Mouse (Mus musculus): ENCODE data around the gene Scrn1. TPM values are rescaled to one million over a fixed set of nuclear protein-coding genes. Genes with fewer than 3 reads are reported as not detected.

Scrn1 gene
- polyA plus RNA-seq, 1 experiment from 2014 or later = 123 TPM

- peak overlapping the region; percentile 56 for H3K4me3 ChIP-seq
- under 1% methylated on average over 20 of the region's 20 CpGs for WGBS
These were observed 26.7 kb upstream of the Scrn1 start for GRCm38 (mm10) chr6:54592938-54593535.

GRCm38 (mm10) chr6:54591778-54592177, 25.5 kb upstream of the Scrn1 start:
- Histone ChIP-seq H3K4me2 (peak overlapping the region; percentile 19; the same call in 1 of the 2 replicates), H3K4me3 (no peak overlapping the region), H3K27me3 (replicated peaks) (no peaks in the 10 kb centered on the region), H3K27ac (no peak overlapping the region), H3K9me3 (no peaks in the 10 kb centered on the region), H3K9ac (no peak overlapping the region), H3K4me1 (peaks cover 33% of the 10 kb centered on the region), H3K36me3 (replicated peaks) (no peaks in the 10 kb centered on the region)
- no peak for ATAC-seq (replicated peaks)
- 53% methylated on average over 6 of the region's 6 CpGs for WGBS

More at GRCm38 (mm10) chr6:54592938-54593535, 26.7 kb upstream of the Scrn1 start:
- Histone ChIP-seq H3K36me3 (replicated peaks) (no peaks in the 10 kb centered on the region), H3K4me1 (peaks cover 42% of the 10 kb centered on the region), H3K9me3 (no peaks in the 10 kb centered on the region), H3K9ac (peak overlapping the region; percentile 59), H3K27me3 (replicated peaks) (no peaks in the 10 kb centered on the region), H3K27ac (peak overlapping the region; percentile 74), H3K4me2 (peak overlapping the region; percentile 77)
- ATAC-seq (replicated peaks) = peak; percentile 93

GRCm38 (mm10) chr6:54590691-54591090, 24.4 kb upstream of the Scrn1 start:
- Histone ChIP-seq H3K4me3 (no peak overlapping the region), H3K36me3 (replicated peaks) (no peaks in the 10 kb centered on the region), H3K27ac (no peak overlapping the region), H3K9me3 (no peaks in the 10 kb centered on the region), H3K4me2 (no peak overlapping the region), H3K4me1 (peaks cover 22% of the 10 kb centered on the region), H3K27me3 (replicated peaks) (no peaks in the 10 kb centered on the region), H3K9ac (no peak overlapping the region)
- no peak for ATAC-seq (replicated peaks)
- 92% methylated on average over 2 of the region's 2 CpGs for WGBS

- H3K27ac ChIP-seq = no peak overlapping the region
- no peak overlapping the region for H3K4me3 ChIP-seq
- H3K9ac ChIP-seq = no peak overlapping the region
- WGBS = 40% methylated on average over 1 of the region's 1 CpGs
- H3K27me3 ChIP-seq (replicated peaks) = no peaks in the 10 kb centered on the region
- ATAC-seq (replicated peaks) = no peak
- H3K9me3 ChIP-seq = no peaks in the 10 kb centered on the region
- no peaks in the 10 kb centered on the region for H3K36me3 ChIP-seq (replicated peaks)
- H3K4me1 ChIP-seq = peaks cover 9% of the 10 kb centered on the region; the same call in 1 of the 2 replicates
- H3K4me2 ChIP-seq = no peak overlapping the region
These were observed 21.9 kb upstream of the Scrn1 start for GRCm38 (mm10) chr6:54588212-54588611.

- H3K4me1 ChIP-seq = peaks cover 7% of the 10 kb centered on the region; the same call in 1 of the 2 replicates
These were observed 21.4 kb upstream of the Scrn1 start for GRCm38 (mm10) chr6:54587683-54588082.

GRCm38 (mm10) chr6:54586911-54587310, 20.6 kb upstream of the Scrn1 start:
- H3K9me3 ChIP-seq = no peaks in the 10 kb centered on the region
- 69% methylated on average over 8 of the region's 8 CpGs for WGBS
- no peak for ATAC-seq (replicated peaks)
- no peak overlapping the region for H3K9ac ChIP-seq
- H3K27ac ChIP-seq = no peak overlapping the region
- no peaks in the 10 kb centered on the region for H3K36me3 ChIP-seq (replicated peaks)
- H3K4me1 ChIP-seq = peaks cover 2% of the 10 kb centered on the region; the same call in 1 of the 2 replicates
- H3K4me3 ChIP-seq = no peak overlapping the region
- H3K27me3 ChIP-seq (replicated peaks) = no peaks in the 10 kb centered on the region
- no peak overlapping the region for H3K4me2 ChIP-seq

More at GRCm38 (mm10) chr6:54587683-54588082, 21.4 kb upstream of the Scrn1 start:
- no peak overlapping the region for H3K4me3 ChIP-seq
- ATAC-seq (replicated peaks) = no peak
- 86% methylated on average over 4 of the region's 4 CpGs for WGBS
- no peak overlapping the region for H3K9ac ChIP-seq
- no peaks in the 10 kb centered on the region for H3K27me3 ChIP-seq (replicated peaks)
- H3K4me2 ChIP-seq = no peak overlapping the region
- no peaks in the 10 kb centered on the region for H3K36me3 ChIP-seq (replicated peaks)
- no peak overlapping the region for H3K27ac ChIP-seq
- H3K9me3 ChIP-seq = no peaks in the 10 kb centered on the region

- no peak overlapping the region for H3K9ac ChIP-seq
- WGBS = 16% methylated on average over 2 of the region's 2 CpGs
- no peaks in the 10 kb centered on the region for H3K36me3 ChIP-seq (replicated peaks)
- no peak overlapping the region for H3K27ac ChIP-seq
- ATAC-seq (replicated peaks) = no peak
- no peaks in the 10 kb centered on the region for H3K4me1 ChIP-seq
- no peak overlapping the region for H3K4me2 ChIP-seq
- no peaks in the 10 kb centered on the region for H3K9me3 ChIP-seq
- H3K27me3 ChIP-seq (replicated peaks) = no peaks in the 10 kb centered on the region
- H3K4me3 ChIP-seq = no peak overlapping the region
These were observed 19.9 kb upstream of the Scrn1 start for GRCm38 (mm10) chr6:54586175-54586574.

- H3K27ac ChIP-seq = no peak overlapping the region
- 15% methylated on average over 6 of the region's 6 CpGs for WGBS
- peaks cover 15% of the 10 kb centered on the region for H3K4me1 ChIP-seq
- H3K36me3 ChIP-seq (replicated peaks) = no peaks in the 10 kb centered on the region
- H3K4me3 ChIP-seq = no peak overlapping the region
- peak overlapping the region; percentile 14; the same call in 1 of the 2 replicates for H3K4me2 ChIP-seq
- no peaks in the 10 kb centered on the region for H3K9me3 ChIP-seq
- no peak overlapping the region for H3K9ac ChIP-seq
- 0 out of 2 replicates have a peak, but pooled peaks have one; percentile 41 for ATAC-seq (replicated peaks)
- H3K27me3 ChIP-seq (replicated peaks) = no peaks in the 10 kb centered on the region
These were observed 7.1 kb upstream of the Scrn1 start for GRCm38 (mm10) chr6:54573218-54573955.

- Histone ChIP-seq H3K9me3 (no peaks in the 10 kb centered on the region), H3K4me1 (peaks cover 31% of the 10 kb centered on the region), H3K9ac (no peak overlapping the region), H3K27ac (peak overlapping the region; percentile 66), H3K27me3 (replicated peaks) (no peaks in the 10 kb centered on the region), H3K4me2 (peak overlapping the region; percentile 28; the same call in 1 of the 2 replicates), H3K4me3 (no peak overlapping the region), H3K36me3 (replicated peaks) (no peaks in the 10 kb centered on the region)
- ATAC-seq (replicated peaks) = no peak
- 17% methylated on average over 7 of the region's 7 CpGs for WGBS
These were observed 3.5 kb upstream of the Scrn1 start for GRCm38 (mm10) chr6:54569776-54570175.

GRCm38 (mm10) chr6:54566546-54566919, 244 bp upstream of the Scrn1 start:
- no peaks in the 10 kb centered on the region for H3K9me3 ChIP-seq
- 4% methylated on average over 6 of the region's 6 CpGs for WGBS
- H3K9ac ChIP-seq = peak overlapping the region; percentile 80
- H3K4me1 ChIP-seq = peaks cover 45% of the 10 kb centered on the region
- peak overlapping the region; percentile 70 for H3K4me3 ChIP-seq
- ATAC-seq (replicated peaks) = no peak; the same call in 1 of the 2 replicates
- H3K4me2 ChIP-seq = peak overlapping the region; percentile 56
- no peaks in the 10 kb centered on the region for H3K36me3 ChIP-seq (replicated peaks)
- H3K27ac ChIP-seq = peak overlapping the region; percentile 94
- no peaks in the 10 kb centered on the region for H3K27me3 ChIP-seq (replicated peaks)

- H3K27me3 ChIP-seq (replicated peaks) = no peaks in the 10 kb centered on the region
- no peaks in the 10 kb centered on the region for H3K36me3 ChIP-seq (replicated peaks)
- peak overlapping the region; percentile 70 for H3K4me3 ChIP-seq
- peak overlapping the region; percentile 80 for H3K9ac ChIP-seq
- H3K9me3 ChIP-seq = no peaks in the 10 kb centered on the region
- H3K4me2 ChIP-seq = peak overlapping the region; percentile 56
- peak overlapping the region; percentile 94 for H3K27ac ChIP-seq
- WGBS = 4% methylated on average over 3 of the region's 3 CpGs
- peaks cover 45% of the 10 kb centered on the region for H3K4me1 ChIP-seq
- peak; percentile 68 for ATAC-seq (replicated peaks)
These were observed 1.3 kb downstream of the Scrn1 start for GRCm38 (mm10) chr6:54565012-54565411.

GRCm38 (mm10) chr6:54564506-54564991, 1.7 kb downstream of the Scrn1 start:
- Histone ChIP-seq H3K9ac (peak overlapping the region; percentile 80), H3K4me1 (peaks cover 44% of the 10 kb centered on the region), H3K27ac (peak overlapping the region; percentile 94), H3K9me3 (no peaks in the 10 kb centered on the region), H3K4me3 (peak overlapping the region; percentile 70), H3K27me3 (replicated peaks) (no peaks in the 10 kb centered on the region), H3K36me3 (replicated peaks) (no peaks in the 10 kb centered on the region), H3K4me2 (peak overlapping the region; percentile 56)
- WGBS = 26% methylated on average over 9 of the region's 9 CpGs
- ATAC-seq (replicated peaks) = no peak

All from midbrain, embryonic 15.5 days (tissue).